Mouse (Mus musculus) adrenal gland (tissue): ENCODE results near the gene Atg7.

ENCODE experiments used
- intact Hi-C: fragments of 180-260 bp; cut with DNase I; formaldehyde crosslinking; loops from one replicate; pipeline ENCODE4 v1.15.1; 2025

The Atg7 gene

GRCm38 (mm10) chr6:114726681-114727080 lies 83.8 kb downstream of the Atg7 start:
- intact Hi-C loops, result no loop called here

- intact Hi-C loops, result no loop called here
Measured at GRCm38 (mm10) chr6:114733156-114733555, 90.3 kb downstream of the Atg7 start.

- intact Hi-C loops, result no loop called here
Measured at GRCm38 (mm10) chr6:114733681-114734080, 90.8 kb downstream of the Atg7 start.

- intact Hi-C loops, result no loop called here
Measured at GRCm38 (mm10) chr6:114735054-114735453, 92.2 kb downstream of the Atg7 start.

- intact Hi-C loops, result no loop called here
Measured at GRCm38 (mm10) chr6:114736355-114736754, 93.5 kb downstream of the Atg7 start.

GRCm38 (mm10) chr6:114737181-114737580 lies 94.3 kb downstream of the Atg7 start:
- intact Hi-C loops, result no loop called here

GRCm38 (mm10) chr6:114737931-114738759 lies 95.2 kb downstream of the Atg7 start:
- intact Hi-C loops, result no loop called here

- intact Hi-C loops, result no loop called here
Measured at GRCm38 (mm10) chr6:114738760-114739112, 95.8 kb downstream of the Atg7 start.

- intact Hi-C loops, result no loop called here
Measured at GRCm38 (mm10) chr6:114742209-114743003, 99.5 kb downstream of the Atg7 start.

GRCm38 (mm10) chr6:114743126-114743525 lies 100.2 kb downstream of the Atg7 start:
- intact Hi-C loops, result no loop called here

- intact Hi-C loops, result no loop called here
Measured at GRCm38 (mm10) chr6:114743845-114744244, 100.9 kb downstream of the Atg7 start.

GRCm38 (mm10) chr6:114746439-114746974 lies 103.6 kb downstream of the Atg7 start:
- intact Hi-C loops, result no loop called here

GRCm38 (mm10) chr6:114748419-114748818 lies 105.5 kb downstream of the Atg7 start:
- intact Hi-C loops, result no loop called here

- intact Hi-C loops, result no loop called here
Measured at GRCm38 (mm10) chr6:114748882-114749281, 106.0 kb downstream of the Atg7 start.

GRCm38 (mm10) chr6:114758795-114759194 lies 115.9 kb downstream of the Atg7 start:
- intact Hi-C loops, result no loop called here

GRCm38 (mm10) chr6:114766314-114766713 lies 123.4 kb downstream of the Atg7 start:
- intact Hi-C loops, result no loop called here

GRCm38 (mm10) chr6:114767710-114768109 lies 124.8 kb downstream of the Atg7 start:
- intact Hi-C loops, result no loop called here

GRCm38 (mm10) chr6:114770337-114770736 lies 127.4 kb downstream of the Atg7 start:
- intact Hi-C loops, result no loop called here

- intact Hi-C loops, result no loop called here
Measured at GRCm38 (mm10) chr6:114771502-114771901, 128.6 kb downstream of the Atg7 start.

- intact Hi-C loops, result no loop called here
Measured at GRCm38 (mm10) chr6:114775210-114775609, 132.3 kb downstream of the Atg7 start.

- intact Hi-C loops, result no loop called here
Measured at GRCm38 (mm10) chr6:114777872-114778271, 135.0 kb downstream of the Atg7 start.

GRCm38 (mm10) chr6:114778650-114779049 lies 135.8 kb downstream of the Atg7 start:
- intact Hi-C loops, result no loop called here
